Mouse (Mus musculus): ENCODE results near the gene Armc9. TPM values are rescaled to one million over a fixed set of nuclear protein-coding genes. Genes with fewer than 3 reads are reported as not detected.

The Armc9 gene
- total and polyA plus RNA-seq, 2 experiments: 3.2 to 4.4 TPM

- no peak for TF ChIP-seq POLR2A (IDR thresholded peaks at IDR 0.05; ENCODE audit: extremely low read depth, insufficient read depth, low read length)
- TF ChIP-seq CTCF (IDR thresholded peaks at IDR 0.05; ENCODE audit: low read depth, low read length): no peak
- 66% methylated on average over 3 of the region's 3 CpGs for WGBS
- DNase-seq (ENCODE audit: extremely low read depth, low read depth, low spot score): no peak
- Histone ChIP-seq H3K9ac (ENCODE audit: low read depth, low read length) (no peak overlapping the region), H3K36me3 (ENCODE audit: control insufficient read depth, insufficient read depth, low read length) (no peaks in the 10 kb centered on the region), H3K27ac (replicated peaks; ENCODE audit: insufficient read depth, low read depth, low read length) (no peak overlapping the region), H3K4me3 (ENCODE audit: insufficient read depth, low read depth, low read length) (no peak overlapping the region), H3K79me2 (ENCODE audit: control insufficient read depth, insufficient read depth, low read length) (no peaks in the 10 kb centered on the region), H3K27me3 (ENCODE audit: control insufficient read depth, insufficient read depth, low read length) (peaks cover 7% of the 10 kb centered on the region; the same call in 1 of the 2 replicates), H3K4me1 (ENCODE audit: control insufficient read depth, insufficient read depth, low read length) (no peaks in the 10 kb centered on the region)
Measured at GRCm38 (mm10) chr1:86306686-86307085, 152.1 kb downstream of the Armc9 start.

GRCm38 (mm10) chr1:86307177-86307762, 152.7 kb downstream of the Armc9 start:
- H3K4me3 ChIP-seq (ENCODE audit: insufficient read depth, low read depth, low read length): no peak overlapping the region
- no peak for DNase-seq (ENCODE audit: extremely low read depth, low read depth, low spot score)
- H3K27me3 ChIP-seq (ENCODE audit: control insufficient read depth, insufficient read depth, low read length): peaks cover 7% of the 10 kb centered on the region; the same call in 1 of the 2 replicates
- WGBS: 93% methylated on average over 7 of the region's 7 CpGs
- no peaks in the 10 kb centered on the region for H3K79me2 ChIP-seq (ENCODE audit: control insufficient read depth, insufficient read depth, low read length)
- no peaks in the 10 kb centered on the region for H3K4me1 ChIP-seq (ENCODE audit: control insufficient read depth, insufficient read depth, low read length)
- no peaks in the 10 kb centered on the region for H3K36me3 ChIP-seq (ENCODE audit: control insufficient read depth, insufficient read depth, low read length)
- TF ChIP-seq CTCF (IDR thresholded peaks at IDR 0.05; ENCODE audit: low read depth, low read length): no peak
- TF ChIP-seq POLR2A (IDR thresholded peaks at IDR 0.05; ENCODE audit: extremely low read depth, insufficient read depth, low read length): no peak
- no peak overlapping the region for H3K27ac ChIP-seq (replicated peaks; ENCODE audit: insufficient read depth, low read depth, low read length)
- H3K9ac ChIP-seq (ENCODE audit: low read depth, low read length): no peak overlapping the region

GRCm38 (mm10) chr1:86307871-86308641, 153.5 kb downstream of the Armc9 start:
- 81% methylated on average over 4 of the region's 4 CpGs for WGBS
- Histone ChIP-seq H3K27me3 (ENCODE audit: control insufficient read depth, insufficient read depth, low read length) (peaks cover 6% of the 10 kb centered on the region; the same call in 1 of the 2 replicates), H3K4me1 (ENCODE audit: control insufficient read depth, insufficient read depth, low read length) (no peaks in the 10 kb centered on the region), H3K79me2 (ENCODE audit: control insufficient read depth, insufficient read depth, low read length) (no peaks in the 10 kb centered on the region), H3K4me3 (ENCODE audit: insufficient read depth, low read depth, low read length) (no peak overlapping the region), H3K9ac (ENCODE audit: low read depth, low read length) (no peak overlapping the region), H3K36me3 (ENCODE audit: control insufficient read depth, insufficient read depth, low read length) (no peaks in the 10 kb centered on the region), H3K27ac (replicated peaks; ENCODE audit: insufficient read depth, low read depth, low read length) (no peak overlapping the region)
- DNase-seq (ENCODE audit: extremely low read depth, low read depth, low spot score): no peak
- no peak for TF ChIP-seq CTCF (IDR thresholded peaks at IDR 0.05; ENCODE audit: low read depth, low read length)
- no peak for TF ChIP-seq POLR2A (IDR thresholded peaks at IDR 0.05; ENCODE audit: extremely low read depth, insufficient read depth, low read length)

- WGBS: 90% methylated on average over 7 of the region's 7 CpGs
- H3K27ac ChIP-seq (replicated peaks; ENCODE audit: insufficient read depth, low read depth, low read length): no peak overlapping the region
- TF ChIP-seq POLR2A (IDR thresholded peaks at IDR 0.05; ENCODE audit: extremely low read depth, insufficient read depth, low read length) (no peak), CTCF (IDR thresholded peaks at IDR 0.05; ENCODE audit: low read depth, low read length) (no peak)
- peaks cover 2% of the 10 kb centered on the region; the same call in 1 of the 2 replicates for H3K27me3 ChIP-seq (ENCODE audit: control insufficient read depth, insufficient read depth, low read length)
- no peaks in the 10 kb centered on the region for H3K79me2 ChIP-seq (ENCODE audit: control insufficient read depth, insufficient read depth, low read length)
- H3K4me3 ChIP-seq (ENCODE audit: insufficient read depth, low read depth, low read length): no peak overlapping the region
- no peak for DNase-seq (ENCODE audit: extremely low read depth, low read depth, low spot score)
- H3K9ac ChIP-seq (ENCODE audit: low read depth, low read length): no peak overlapping the region
- H3K4me1 ChIP-seq (ENCODE audit: control insufficient read depth, insufficient read depth, low read length): no peaks in the 10 kb centered on the region
- H3K36me3 ChIP-seq (ENCODE audit: control insufficient read depth, insufficient read depth, low read length): no peaks in the 10 kb centered on the region
Measured at GRCm38 (mm10) chr1:86309270-86309833, 154.8 kb downstream of the Armc9 start.

GRCm38 (mm10) chr1:86310536-86311310, 156.1 kb downstream of the Armc9 start:
- Histone ChIP-seq H3K9ac (ENCODE audit: low read depth, low read length) (no peak overlapping the region), H3K4me1 (ENCODE audit: control insufficient read depth, insufficient read depth, low read length) (no peaks in the 10 kb centered on the region), H3K27me3 (ENCODE audit: control insufficient read depth, insufficient read depth, low read length) (peaks cover 2% of the 10 kb centered on the region; the same call in 1 of the 2 replicates), H3K79me2 (ENCODE audit: control insufficient read depth, insufficient read depth, low read length) (no peaks in the 10 kb centered on the region), H3K4me3 (ENCODE audit: insufficient read depth, low read depth, low read length) (no peak overlapping the region), H3K27ac (replicated peaks; ENCODE audit: insufficient read depth, low read depth, low read length) (no peak overlapping the region), H3K36me3 (ENCODE audit: control insufficient read depth, insufficient read depth, low read length) (no peaks in the 10 kb centered on the region)
- 72% methylated on average over 15 of the region's 15 CpGs for WGBS
- TF ChIP-seq CTCF (IDR thresholded peaks at IDR 0.05; ENCODE audit: low read depth, low read length) (no peak), POLR2A (IDR thresholded peaks at IDR 0.05; ENCODE audit: extremely low read depth, insufficient read depth, low read length) (no peak)
- DNase-seq (ENCODE audit: extremely low read depth, low read depth, low spot score): no peak

Measured in liver, adult 2 months (tissue).